Mouse (Mus musculus): ENCODE results near the gene Nadk2.

DNA sequence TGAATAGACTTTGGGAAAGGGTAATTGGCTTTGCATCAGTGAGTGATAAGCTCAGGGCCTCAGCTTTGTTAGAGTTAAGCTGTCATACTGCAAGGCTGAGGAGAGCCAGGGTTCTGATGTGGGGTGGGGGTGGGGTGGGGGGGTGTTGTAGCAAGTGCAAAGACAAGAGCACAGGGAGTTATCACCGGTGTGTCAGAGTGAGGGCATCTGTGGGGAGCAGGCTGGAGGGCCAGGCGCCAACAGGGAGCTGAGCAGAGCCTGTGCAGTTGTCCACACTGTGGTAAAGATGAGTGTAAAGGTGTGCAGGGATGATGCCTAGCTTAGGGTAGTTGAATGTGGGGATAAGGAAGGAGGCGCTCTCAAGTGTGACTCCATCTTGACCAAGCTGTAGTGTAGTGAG lies 10.2 kb downstream of the Nadk2 start:
- TF ChIP-seq MAFK (IDR thresholded peaks at IDR 0.05; ENCODE audit: insufficient read depth, low read depth, low read length) (no peak), ZNF384 (IDR thresholded peaks at IDR 0.05; ENCODE audit: low read depth, low read length) (no peak)

Measured in ES-E14 (cell line).